Mouse (Mus musculus) spleen, adult 2 months (tissue): ENCODE measurements around the gene Gpr108.

Source experiments
- CTCF ChIP-seq: fragments of 200-500 bp; IDR thresholded peaks from 2 replicates; pipeline ENCODE4 v1.5.1; 2011; ENCODE audit warnings: mild to moderate bottlenecking, inconsistent platforms; ENCODE audit not compliant: insufficient read depth, insufficient read length, insufficient replicate concordance; ENCODE audit errors: extremely low read depth
- POLR2A ChIP-seq: fragments of 200-500 bp; IDR thresholded peaks from 2 replicates; pipeline ENCODE4 v1.6.1; 2011; ENCODE audit warnings: low read depth, low read length, inconsistent platforms

GRCm38 (mm10) chr17:57283906-57284305 lies 35.7 kb upstream of the Gpr108 start:
- TF ChIP-seq POLR2A = no peak
- no peak for TF ChIP-seq CTCF
